Mouse (Mus musculus) ES-Bruce4 (cell line): ENCODE data around the gene Slc25a38.

Source experiments
- CTCF ChIP-seq: IDR thresholded peaks from one replicate; pipeline ENCODE4 v1.8.1; 2011; ENCODE audit warnings: low read depth, low read length
- EP300 ChIP-seq: IDR thresholded peaks from 2 replicates; pipeline ENCODE4 v1.6.1; 2011; ENCODE audit warnings: low read depth, low read length; ENCODE audit not compliant: insufficient read depth

GRCm38 (mm10) chr9:120132980-120133754 lies 23.0 kb downstream of the Slc25a38 start:
- TF ChIP-seq EP300 (no peak), CTCF (no peak)
